Mouse (Mus musculus) midbrain, postnatal 0 days (tissue): Measurements from ENCODE around the gene Get4. TPM values are rescaled to one million over a fixed set of nuclear protein-coding genes. Genes with fewer than 3 reads are reported as not detected.

Experiments used
- ATAC-seq: fragments of 200-750 bp; cut with Nextera tagmentation; 2 replicates; pipeline ENCODE4 v1.8.0; 2017; ENCODE audit warnings: moderate number of reproducible peaks, mild to moderate bottlenecking, moderate TSS enrichment, moderate library complexity; ENCODE audit not compliant: low FRiP score
- DNase-seq: peaks from one replicate; pipeline ENCODE4 v3.0.0-alpha.2; 2015; ENCODE audit warnings: low spot score
- H3K27ac ChIP-seq: fragments of 300-500 bp; sonication (generic); 2 replicates; pipeline ENCODE4 v1.5.1; 2014; ENCODE audit warnings: low read depth, mild to moderate bottlenecking, low read length, mixed read lengths
- H3K27me3 ChIP-seq: fragments of 300-500 bp; sonication (generic); 2 replicates; pipeline ENCODE4 v1.6.1; 2014; ENCODE audit warnings: low read length, control low read depth, mixed read lengths; ENCODE audit not compliant: insufficient read depth
- H3K36me3 ChIP-seq: fragments of 300-500 bp; sonication (generic); 2 replicates; pipeline ENCODE4 v1.6.1; 2014; ENCODE audit warnings: low read length, control low read depth, mixed read lengths; ENCODE audit not compliant: insufficient read depth
- H3K4me1 ChIP-seq: fragments of 300-500 bp; sonication (generic); 2 replicates; pipeline ENCODE4 v1.6.1; 2014; ENCODE audit warnings: mild to moderate bottlenecking, control low read depth, antibody characterized with exemption, low read length, mixed read lengths; ENCODE audit not compliant: insufficient read depth
- H3K4me2 ChIP-seq: fragments of 300-500 bp; sonication (generic); 2 replicates; pipeline ENCODE4 v1.6.1; 2014; ENCODE audit warnings: low read depth, mild to moderate bottlenecking, low read length, mixed read lengths; ENCODE audit not compliant: poor library complexity, severe bottlenecking
- H3K4me3 ChIP-seq: fragments of 300-500 bp; sonication (generic); 2 replicates; pipeline ENCODE4 v1.5.1; 2014; ENCODE audit warnings: low read depth, mild to moderate bottlenecking, low read length, moderate library complexity
- H3K9ac ChIP-seq: fragments of 300-500 bp; sonication (generic); replicated peaks from 2 replicates; pipeline ENCODE4 v1.6.1; 2014; ENCODE audit warnings: mild to moderate bottlenecking, low read length, moderate library complexity, mixed read lengths; ENCODE audit not compliant: poor library complexity, severe bottlenecking
- H3K9me3 ChIP-seq: fragments of 300-500 bp; sonication (generic); 2 replicates; pipeline ENCODE4 v1.6.1; 2016; ENCODE audit warnings: low read length, control low read depth
- CTCF ChIP-seq: IDR thresholded peaks from 2 replicates; pipeline ENCODE4 v1.5.1; 2016; ENCODE audit warnings: antibody characterized with exemption, mild to moderate bottlenecking
- WGBS: fragments of 180-500 bp; shearing (Covaris S2); extraction: QIAGEN DNeasy Blood & Tissue Kit; methylation state at CpG from one replicate; pipeline ENCODE4 v1.1.7; 2014; 5-methylcytosine and 5-hydroxymethylcytosine counted together
- polyA plus RNA-seq: library from polyadenylated mRNA; unstranded; fragments of >200 nt; fragmentation: Nextera tagmentation; extraction: Ambion mirVana; gene quantifications from 2 replicates; pipeline ENCODE4 v1.2.1, GENCODE M21; 2015
- total RNA-seq: library from RNA; depleted of rRNA; stranded (reverse); fragments of >200 nt; gene quantifications from 2 replicates; pipeline ENCODE4 v1.2.3, GENCODE M21; 2014

Get4 gene
- total and polyA plus RNA-seq, 2 experiments from 2014 or later = 48.9 to 135 TPM

- H3K9me3 ChIP-seq = no peaks in the 10 kb centered on the region
- DNase-seq (no peak), ATAC-seq (no peak)
- no peak overlapping the region for H3K9ac ChIP-seq
- peaks cover 34% of the 10 kb centered on the region for H3K36me3 ChIP-seq
- H3K27ac ChIP-seq = no peak overlapping the region
- no peaks in the 10 kb centered on the region for H3K27me3 ChIP-seq
- no peak overlapping the region for H3K4me2 ChIP-seq
- no peak overlapping the region for H3K4me3 ChIP-seq
- 82% methylated on average over 8 of the region's 8 CpGs for WGBS
- H3K4me1 ChIP-seq = no peaks in the 10 kb centered on the region
- no peak for TF ChIP-seq CTCF
Observed at GRCm38 (mm10) chr5:139277287-139277686, 25.2 kb downstream of the Get4 start.

- no peak overlapping the region for H3K4me2 ChIP-seq
- H3K9ac ChIP-seq = no peak overlapping the region
- peaks cover 26% of the 10 kb centered on the region for H3K36me3 ChIP-seq
- no peaks in the 10 kb centered on the region for H3K4me1 ChIP-seq
- no peak overlapping the region for H3K27ac ChIP-seq
- no peaks in the 10 kb centered on the region for H3K9me3 ChIP-seq
- no peaks in the 10 kb centered on the region for H3K27me3 ChIP-seq
- ATAC-seq = no peak; the same call in 1 of the 2 replicates
- DNase-seq = peak; percentile 26
- no peak overlapping the region for H3K4me3 ChIP-seq
- whole genome bisulfite sequencing = 61% methylated on average over 9 of the region's 11 CpGs
- TF ChIP-seq CTCF = no peak
Observed at GRCm38 (mm10) chr5:139281373-139282112, 29.4 kb downstream of the Get4 start.

GRCm38 (mm10) chr5:139282191-139282590, 30.1 kb downstream of the Get4 start:
- Histone ChIP-seq H3K27me3 (no peaks in the 10 kb centered on the region), H3K4me1 (no peaks in the 10 kb centered on the region), H3K36me3 (peaks cover 26% of the 10 kb centered on the region), H3K9ac (no peak overlapping the region), H3K4me3 (no peak overlapping the region), H3K27ac (no peak overlapping the region), H3K4me2 (no peak overlapping the region), H3K9me3 (no peaks in the 10 kb centered on the region)
- peak; percentile 99 for TF ChIP-seq CTCF
- WGBS = 5% methylated on average over 15 of the region's 15 CpGs
- DNase-seq (peak; percentile 83), ATAC-seq (peak; percentile 38; the same call in 1 of the 2 replicates)

GRCm38 (mm10) chr5:139283460-139284180, 31.5 kb downstream of the Get4 start:
- Histone ChIP-seq H3K9me3 (no peaks in the 10 kb centered on the region), H3K27me3 (no peaks in the 10 kb centered on the region), H3K36me3 (peaks cover 26% of the 10 kb centered on the region), H3K4me2 (no peak overlapping the region), H3K4me1 (no peaks in the 10 kb centered on the region), H3K27ac (no peak overlapping the region), H3K9ac (no peak overlapping the region), H3K4me3 (no peak overlapping the region)
- no peak for TF ChIP-seq CTCF
- WGBS = 93% methylated on average over 14 of the region's 14 CpGs
- DNase-seq (no peak), ATAC-seq (no peak)

GRCm38 (mm10) chr5:139285383-139286067, 33.4 kb downstream of the Get4 start:
- no peak overlapping the region for H3K27ac ChIP-seq
- H3K4me2 ChIP-seq = no peak overlapping the region
- ATAC-seq (no peak), DNase-seq (no peak)
- TF ChIP-seq CTCF = no peak
- no peaks in the 10 kb centered on the region for H3K4me1 ChIP-seq
- no peaks in the 10 kb centered on the region for H3K9me3 ChIP-seq
- H3K4me3 ChIP-seq = no peak overlapping the region
- H3K27me3 ChIP-seq = no peaks in the 10 kb centered on the region
- 62% methylated on average over 8 of the region's 8 CpGs for WGBS
- H3K36me3 ChIP-seq = peaks cover 14% of the 10 kb centered on the region; the same call in 1 of the 2 replicates
- H3K9ac ChIP-seq = no peak overlapping the region
